Mouse (Mus musculus) midbrain, postnatal 0 days (tissue): ENCODE measurements around the gene Capn10. TPM values are rescaled to one million over a fixed set of nuclear protein-coding genes. Genes with fewer than 3 reads are reported as not detected.
A peak's percentile ranks its signal among the peaks of the same experiment; 100 is the strongest.

Experiments
- ATAC-seq: fragments of 200-750 bp; cut with Nextera tagmentation; 2 replicates; pipeline ENCODE4 v1.8.0; 2017; ENCODE audit warnings: moderate number of reproducible peaks, mild to moderate bottlenecking, moderate TSS enrichment, moderate library complexity; ENCODE audit not compliant: low FRiP score
- DNase-seq: peaks from one replicate; pipeline ENCODE4 v3.0.0-alpha.2; 2015; ENCODE audit warnings: low spot score
- H3K27ac ChIP-seq: fragments of 300-500 bp; sonication (generic); 2 replicates; pipeline ENCODE4 v1.5.1; 2014; ENCODE audit warnings: low read depth, mild to moderate bottlenecking, low read length, mixed read lengths
- H3K27me3 ChIP-seq: fragments of 300-500 bp; sonication (generic); 2 replicates; pipeline ENCODE4 v1.6.1; 2014; ENCODE audit warnings: low read length, control low read depth, mixed read lengths; ENCODE audit not compliant: insufficient read depth
- H3K36me3 ChIP-seq: fragments of 300-500 bp; sonication (generic); 2 replicates; pipeline ENCODE4 v1.6.1; 2014; ENCODE audit warnings: low read length, control low read depth, mixed read lengths; ENCODE audit not compliant: insufficient read depth
- H3K4me1 ChIP-seq: fragments of 300-500 bp; sonication (generic); 2 replicates; pipeline ENCODE4 v1.6.1; 2014; ENCODE audit warnings: mild to moderate bottlenecking, control low read depth, antibody characterized with exemption, low read length, mixed read lengths; ENCODE audit not compliant: insufficient read depth
- H3K4me2 ChIP-seq: fragments of 300-500 bp; sonication (generic); 2 replicates; pipeline ENCODE4 v1.6.1; 2014; ENCODE audit warnings: low read depth, mild to moderate bottlenecking, low read length, mixed read lengths; ENCODE audit not compliant: poor library complexity, severe bottlenecking
- H3K4me3 ChIP-seq: fragments of 300-500 bp; sonication (generic); 2 replicates; pipeline ENCODE4 v1.5.1; 2014; ENCODE audit warnings: low read depth, mild to moderate bottlenecking, low read length, moderate library complexity
- H3K9ac ChIP-seq: fragments of 300-500 bp; sonication (generic); replicated peaks from 2 replicates; pipeline ENCODE4 v1.6.1; 2014; ENCODE audit warnings: mild to moderate bottlenecking, low read length, moderate library complexity, mixed read lengths; ENCODE audit not compliant: poor library complexity, severe bottlenecking
- H3K9me3 ChIP-seq: fragments of 300-500 bp; sonication (generic); 2 replicates; pipeline ENCODE4 v1.6.1; 2016; ENCODE audit warnings: low read length, control low read depth
- CTCF ChIP-seq: IDR thresholded peaks from 2 replicates; pipeline ENCODE4 v1.5.1; 2016; ENCODE audit warnings: antibody characterized with exemption, mild to moderate bottlenecking
- WGBS: fragments of 180-500 bp; shearing (Covaris S2); extraction: QIAGEN DNeasy Blood & Tissue Kit; methylation state at CpG from one replicate; pipeline ENCODE4 v1.1.7; 2014; 5-methylcytosine and 5-hydroxymethylcytosine counted together
- polyA plus RNA-seq: library from polyadenylated mRNA; unstranded; fragments of >200 nt; fragmentation: Nextera tagmentation; extraction: Ambion mirVana; gene quantifications from 2 replicates; pipeline ENCODE4 v1.2.1, GENCODE M21; 2015
- total RNA-seq: library from RNA; depleted of rRNA; stranded (reverse); fragments of >200 nt; gene quantifications from 2 replicates; pipeline ENCODE4 v1.2.3, GENCODE M21; 2014

The Capn10 gene
- total and polyA plus RNA-seq, 2 experiments from 2014 or later = 52.8 to 84.7 TPM

DNA sequence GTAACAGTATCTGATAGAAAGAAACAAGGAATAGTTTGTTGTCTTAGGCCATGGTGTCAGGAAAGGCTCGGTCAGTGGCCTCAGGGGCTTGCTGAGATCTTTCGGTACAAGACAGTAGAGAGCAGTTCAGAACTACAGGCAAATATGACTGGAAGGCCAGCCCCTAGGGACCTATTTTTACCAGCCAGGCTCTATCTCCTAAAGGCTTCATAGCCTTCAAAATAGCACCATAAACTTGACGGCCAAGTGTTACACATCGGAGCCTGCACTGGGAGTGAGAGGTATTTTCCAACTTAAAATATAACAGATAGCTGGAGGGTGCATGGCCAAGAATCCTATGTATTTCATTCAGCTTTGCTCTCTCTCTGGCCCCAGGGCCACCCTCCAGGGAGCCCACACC is 12.7 kb upstream of the Capn10 start:
- ATAC-seq (no peak), DNase-seq (no peak)
- peaks cover 48% of the 10 kb centered on the region for H3K36me3 ChIP-seq
- no peak overlapping the region for H3K9ac ChIP-seq
- H3K4me1 ChIP-seq = no peaks in the 10 kb centered on the region
- H3K27ac ChIP-seq = no peak overlapping the region
- H3K9me3 ChIP-seq = no peaks in the 10 kb centered on the region
- no peak overlapping the region for H3K4me3 ChIP-seq
- 92% methylated on average over 4 of the region's 4 CpGs for WGBS
- H3K4me2 ChIP-seq = no peak overlapping the region
- no peak for TF ChIP-seq CTCF
- no peaks in the 10 kb centered on the region for H3K27me3 ChIP-seq

DNA sequence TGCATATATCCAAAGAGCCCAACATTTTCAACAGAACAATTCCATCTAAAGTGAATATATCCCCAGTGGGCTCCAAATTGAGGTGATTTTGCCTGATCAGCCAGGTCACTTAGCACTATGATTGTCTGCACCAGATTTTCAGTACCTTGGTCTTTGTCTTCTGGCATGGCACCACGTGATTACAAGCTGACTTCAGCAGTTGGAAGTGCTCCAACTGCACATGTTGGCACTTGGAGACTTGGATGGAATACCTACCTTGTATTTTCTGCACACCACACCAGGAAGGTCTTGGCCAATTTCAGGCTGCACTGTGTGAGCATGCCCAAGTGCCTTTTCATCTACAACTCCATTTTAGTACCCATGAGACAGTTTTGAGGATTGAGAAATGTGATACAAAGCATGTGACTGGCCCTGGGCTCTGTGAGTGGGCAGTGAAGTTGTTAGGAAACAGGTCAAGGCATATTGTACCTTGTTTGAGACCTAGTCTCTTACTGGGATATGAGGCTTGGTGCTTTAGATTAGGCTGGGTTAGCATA is 3.9 kb upstream of the Capn10 start:
- Histone ChIP-seq H3K4me2 (no peak overlapping the region), H3K4me3 (no peak overlapping the region), H3K9me3 (no peaks in the 10 kb centered on the region), H3K4me1 (no peaks in the 10 kb centered on the region; the same call in 1 of the 2 replicates), H3K9ac (no peak overlapping the region), H3K36me3 (no peaks in the 10 kb centered on the region), H3K27me3 (no peaks in the 10 kb centered on the region), H3K27ac (no peak overlapping the region)
- 28% methylated on average over 1 of the region's 1 CpGs for WGBS
- DNase-seq (no peak), ATAC-seq (no peak)
- no peak for TF ChIP-seq CTCF

DNA sequence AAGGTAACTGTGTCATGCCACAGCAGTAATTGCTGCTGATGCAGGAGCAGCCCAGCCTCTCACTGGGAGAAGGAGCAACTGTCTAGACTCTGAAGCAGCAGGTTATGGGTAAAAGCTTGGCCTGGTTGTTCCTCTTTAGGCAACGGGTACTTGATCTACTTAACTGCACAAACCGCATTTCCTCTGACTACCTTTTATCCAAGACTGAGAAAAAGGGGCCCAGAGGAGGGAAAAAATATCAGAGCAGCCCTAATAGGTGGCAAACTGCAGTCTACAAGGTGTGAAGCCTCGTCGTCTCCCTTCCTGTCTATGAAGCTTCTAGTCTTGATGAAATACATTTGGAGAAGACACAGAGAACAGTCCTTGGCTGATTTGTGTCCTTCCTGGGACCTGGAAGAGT is 565 bp upstream of the Capn10 start:
- DNase-seq (no peak), ATAC-seq (no peak)
- H3K27ac ChIP-seq = peak overlapping the region; percentile 96
- H3K9ac ChIP-seq = peak overlapping the region; percentile 90
- H3K4me3 ChIP-seq = peak overlapping the region; percentile 86
- no peaks in the 10 kb centered on the region for H3K9me3 ChIP-seq
- H3K27me3 ChIP-seq = no peaks in the 10 kb centered on the region
- peak overlapping the region; percentile 82 for H3K4me2 ChIP-seq
- H3K36me3 ChIP-seq = peaks cover 11% of the 10 kb centered on the region; the same call in 1 of the 2 replicates
- TF ChIP-seq CTCF = no peak
- WGBS = 81% methylated on average over 4 of the region's 4 CpGs
- peaks cover 16% of the 10 kb centered on the region for H3K4me1 ChIP-seq

DNA sequence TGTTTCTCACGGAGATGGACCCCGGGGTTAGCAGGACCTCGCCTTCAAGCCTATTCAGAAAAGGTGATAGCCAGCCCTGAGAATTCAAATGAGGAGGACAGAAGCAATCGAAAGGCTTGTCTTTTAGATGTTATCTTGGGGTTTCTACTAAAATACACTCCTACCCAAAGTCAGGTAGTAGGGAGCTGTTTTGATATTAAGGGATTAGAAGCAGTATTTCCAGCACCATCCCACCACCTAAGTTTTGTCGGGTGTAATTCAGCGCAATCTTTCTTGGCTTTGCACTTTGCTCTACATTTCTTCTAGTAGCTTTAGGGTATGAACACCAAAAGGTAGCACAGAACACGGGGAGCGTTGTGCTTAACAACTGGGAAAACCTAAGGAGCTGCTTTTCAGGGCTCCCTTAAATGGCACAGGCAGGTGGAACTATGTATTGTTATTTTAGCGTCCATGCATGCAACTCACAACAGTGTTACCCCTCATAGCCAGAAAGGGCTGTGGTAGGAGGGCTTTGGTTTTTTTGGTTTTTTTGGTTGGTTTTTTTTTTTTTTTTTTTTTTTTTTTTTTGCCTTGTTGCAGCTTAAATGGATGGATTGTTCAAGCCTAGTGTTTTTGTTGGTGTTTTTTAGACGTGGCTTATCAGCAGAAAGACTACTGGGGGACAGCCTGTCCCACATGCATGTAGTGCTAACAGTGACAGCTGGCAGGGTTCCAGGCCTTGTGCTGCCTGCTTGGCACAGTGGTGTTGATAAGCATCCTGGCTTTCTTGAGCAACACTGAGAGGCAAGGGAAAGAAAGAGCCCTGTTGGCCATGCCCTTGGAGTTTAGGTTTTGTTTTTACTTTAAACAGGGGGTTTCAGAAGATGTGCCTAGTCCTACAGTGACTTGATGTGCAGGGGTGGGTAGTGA is 1.1 kb downstream of the Capn10 start:
- TF ChIP-seq CTCF = no peak
- 10% methylated on average over 10 of the region's 10 CpGs for WGBS

DNA sequence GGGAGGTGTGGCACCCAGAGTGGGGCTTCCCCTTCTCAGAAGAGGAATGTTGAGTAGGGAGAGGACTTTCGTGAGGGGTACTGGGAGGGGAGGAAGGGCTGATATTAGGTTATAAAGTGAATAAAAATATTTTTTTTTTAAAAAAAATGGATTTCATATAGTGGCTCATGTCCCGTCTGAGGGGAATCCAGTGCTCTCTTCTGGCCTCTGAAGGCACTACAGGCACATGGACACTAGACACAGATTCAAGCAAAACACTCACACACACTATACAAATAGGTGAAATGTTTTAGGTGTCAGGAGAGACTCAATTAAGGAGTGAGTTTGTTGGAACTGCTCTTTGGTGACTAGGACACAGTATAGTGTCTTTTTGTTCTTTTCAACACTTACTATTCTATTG is 1.8 kb downstream of the Capn10 start:
- H3K4me1 ChIP-seq = peaks cover 16% of the 10 kb centered on the region
- no peak overlapping the region for H3K27ac ChIP-seq
- TF ChIP-seq CTCF = peak; percentile 51
- H3K9me3 ChIP-seq = no peaks in the 10 kb centered on the region
- H3K4me2 ChIP-seq = peak overlapping the region; percentile 82
- H3K36me3 ChIP-seq = peaks cover 29% of the 10 kb centered on the region
- WGBS = 37% methylated on average over 2 of the region's 2 CpGs
- peak overlapping the region; percentile 86 for H3K4me3 ChIP-seq
- H3K9ac ChIP-seq = peak overlapping the region; percentile 90
- no peak for DNase-seq
- no peak for ATAC-seq
- no peaks in the 10 kb centered on the region for H3K27me3 ChIP-seq

More for the DNA sequence above, 1.1 kb downstream of the Capn10 start:
- H3K9me3 ChIP-seq = no peaks in the 10 kb centered on the region
- peak overlapping the region; percentile 82 for H3K4me2 ChIP-seq
- peak overlapping the region; percentile 90 for H3K9ac ChIP-seq
- H3K36me3 ChIP-seq = peaks cover 25% of the 10 kb centered on the region
- DNase-seq (peak; percentile 65), ATAC-seq (no peak)
- no peaks in the 10 kb centered on the region for H3K27me3 ChIP-seq
- H3K4me1 ChIP-seq = peaks cover 16% of the 10 kb centered on the region
- H3K4me3 ChIP-seq = peak overlapping the region; percentile 86
- peak overlapping the region; percentile 96 for H3K27ac ChIP-seq

DNA sequence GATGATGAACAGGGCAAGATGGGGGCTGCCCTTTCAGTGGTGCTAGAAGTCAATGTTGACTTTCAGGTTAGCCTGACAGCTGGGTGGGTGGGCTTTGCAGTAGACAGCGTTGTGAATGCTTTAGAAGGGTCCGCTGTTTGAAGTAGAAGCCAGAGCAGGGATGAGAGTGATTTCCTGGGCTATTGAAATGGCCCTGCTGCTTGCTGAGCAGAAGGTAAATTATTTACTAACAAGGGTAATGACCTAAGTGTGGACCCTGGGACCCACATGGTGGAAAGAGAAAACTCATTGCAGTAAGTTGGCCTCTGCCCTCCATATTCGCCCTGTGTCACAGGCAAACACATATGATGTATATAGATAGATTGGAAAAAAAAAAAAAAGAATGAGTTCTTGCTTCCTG is 2.3 kb downstream of the Capn10 start:
- TF ChIP-seq CTCF = no peak
- H3K36me3 ChIP-seq = peaks cover 31% of the 10 kb centered on the region
- 78% methylated on average over 3 of the region's 3 CpGs for WGBS
- H3K9ac ChIP-seq = 0 out of 2 replicates have a peak overlapping the region, but pooled peaks have one; percentile 8
- peak overlapping the region; percentile 82 for H3K4me2 ChIP-seq
- peaks cover 16% of the 10 kb centered on the region for H3K4me1 ChIP-seq
- no peaks in the 10 kb centered on the region for H3K27me3 ChIP-seq
- no peak for ATAC-seq
- H3K4me3 ChIP-seq = no peak overlapping the region; the same call in 1 of the 2 replicates
- no peaks in the 10 kb centered on the region for H3K9me3 ChIP-seq
- H3K27ac ChIP-seq = no peak overlapping the region
- no peak for DNase-seq
